Mouse (Mus musculus) lung, adult 18-20 months (tissue): ENCODE results near the gene 4930432M17Rik.

ENCODE experiments used
- DNase-seq, 2 experiments: peaks; one replicate each; pipeline ENCODE4 v3.0.0; 2022; ENCODE audit warnings: mixed read lengths in 2 of 2

4930432M17Rik gene

DNA sequence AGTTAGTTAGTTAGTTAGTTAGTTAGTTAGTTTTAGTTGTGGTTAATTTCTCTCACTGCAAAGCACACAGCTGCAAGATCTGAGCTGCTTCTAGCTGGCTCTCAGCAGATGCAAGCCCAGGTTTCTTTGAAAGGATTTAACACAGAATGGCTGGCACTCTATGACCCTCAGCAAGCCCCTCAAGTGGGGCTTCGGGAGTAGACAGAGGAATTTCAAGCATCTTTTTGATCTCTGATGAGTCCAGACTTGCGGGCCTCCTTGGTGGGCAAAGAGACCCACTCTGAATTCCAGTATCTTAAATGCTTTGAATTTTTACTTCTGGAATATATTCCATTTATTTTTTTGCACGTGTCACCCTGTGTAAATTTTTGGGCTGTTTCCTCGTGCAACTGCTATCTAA, 8.4 kb downstream of the 4930432M17Rik start:
- no peak for DNase-seq

DNA sequence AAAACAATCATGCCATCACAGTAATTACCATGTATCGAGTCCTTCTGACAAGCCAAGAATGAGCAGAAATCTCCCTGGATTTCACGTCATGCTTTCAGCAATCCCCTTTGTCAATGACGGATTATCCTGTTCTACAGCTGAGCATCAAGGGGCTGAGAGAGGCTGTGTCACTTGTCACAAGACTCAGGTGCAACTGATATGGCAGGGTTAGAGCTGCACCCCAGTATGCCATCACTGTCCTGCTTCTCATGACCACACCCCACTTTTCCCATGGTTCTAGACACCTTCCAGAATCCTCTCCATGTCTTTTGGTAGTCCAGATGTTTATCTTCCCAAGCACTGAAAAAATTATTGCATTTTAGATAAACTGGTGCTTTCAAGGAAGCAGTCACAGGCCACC, 8.9 kb downstream of the 4930432M17Rik start:
- no peak for DNase-seq

DNA sequence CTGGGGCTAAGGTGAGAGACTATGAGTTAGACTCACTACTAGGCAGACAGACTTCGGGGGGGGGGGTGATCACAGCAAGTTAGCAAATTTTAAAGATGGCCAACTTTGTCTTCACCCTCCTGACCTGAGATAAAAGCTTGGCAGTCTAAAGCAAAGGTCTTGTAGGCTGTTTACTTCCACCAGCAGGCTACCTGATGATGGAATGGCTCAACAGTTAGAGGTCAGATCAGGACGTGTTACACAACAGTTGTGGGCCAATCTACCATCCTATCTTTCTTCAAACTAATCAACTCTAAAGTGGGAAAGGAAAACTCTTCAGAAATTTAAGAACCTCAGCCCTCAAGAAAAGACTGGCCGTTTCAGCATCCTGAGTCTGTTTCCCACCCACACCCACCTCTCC, 9.6 kb downstream of the 4930432M17Rik start:
- DNase-seq = peak in 1 of 2 experiments; percentile 26

DNA sequence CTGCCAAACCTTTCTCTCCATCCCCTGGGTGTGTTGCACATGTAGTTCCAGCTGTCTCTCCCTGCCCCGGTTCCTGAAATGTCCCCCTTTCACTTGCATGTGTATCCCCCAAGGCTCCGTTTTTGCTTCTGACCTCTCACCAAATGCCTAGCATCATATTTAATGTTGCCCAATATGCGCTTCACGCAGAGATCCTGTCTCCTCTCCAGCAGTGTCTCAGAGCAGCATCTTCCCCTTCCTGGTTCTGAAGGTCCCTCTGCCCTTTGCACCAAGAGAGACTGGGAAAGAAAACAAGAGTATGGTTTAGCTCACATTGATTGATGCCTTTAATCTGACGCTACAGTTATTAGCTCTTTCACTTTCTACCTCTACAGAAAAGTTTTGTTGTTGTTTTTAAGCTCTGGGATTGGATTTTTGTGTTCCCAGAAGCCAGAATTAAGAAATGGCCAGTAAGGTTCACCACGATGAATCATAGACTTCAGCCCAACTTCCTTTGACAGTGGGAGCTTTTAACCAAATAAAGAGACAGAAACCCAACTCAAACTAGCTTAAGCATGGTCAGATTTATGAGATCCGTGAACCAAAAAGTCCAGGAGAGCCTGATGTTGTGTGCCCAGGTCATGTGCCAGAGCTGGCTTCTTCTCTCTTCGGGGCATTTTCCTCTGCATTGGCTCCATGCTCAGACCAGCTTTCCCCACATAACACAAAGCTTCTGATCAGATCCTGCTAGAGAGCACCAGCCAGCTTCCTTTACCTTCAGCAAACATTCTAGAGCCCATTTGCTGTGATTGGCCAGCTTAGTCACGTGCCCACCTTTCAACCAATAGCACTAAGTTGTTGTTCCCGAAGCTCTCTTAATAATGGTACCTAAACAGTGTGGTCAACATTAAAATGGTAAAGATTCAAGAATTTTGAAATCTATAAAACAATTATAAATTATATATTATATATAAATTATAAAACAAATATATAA, 12.2 kb downstream of the 4930432M17Rik start:
- DNase-seq = no peak

DNA sequence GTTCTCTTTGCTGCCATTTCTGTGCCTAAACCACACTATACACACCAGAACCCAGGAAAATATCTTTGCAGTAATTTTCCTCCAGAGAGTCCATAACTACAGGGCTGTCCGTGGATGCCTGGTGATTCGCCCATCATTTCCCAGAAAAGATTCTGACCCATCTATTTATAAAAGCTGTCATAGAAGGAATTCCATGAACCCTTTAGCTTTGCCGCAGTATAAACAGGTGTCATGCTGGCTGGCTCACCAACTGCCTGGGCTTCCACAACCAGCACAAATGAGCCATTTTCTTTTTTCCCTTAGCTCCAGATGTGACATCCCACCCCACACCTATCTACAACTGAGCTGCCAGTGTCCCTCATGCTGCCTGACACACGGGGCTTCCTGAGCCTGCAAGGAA, 14.0 kb downstream of the 4930432M17Rik start:
- no peak for DNase-seq

DNA sequence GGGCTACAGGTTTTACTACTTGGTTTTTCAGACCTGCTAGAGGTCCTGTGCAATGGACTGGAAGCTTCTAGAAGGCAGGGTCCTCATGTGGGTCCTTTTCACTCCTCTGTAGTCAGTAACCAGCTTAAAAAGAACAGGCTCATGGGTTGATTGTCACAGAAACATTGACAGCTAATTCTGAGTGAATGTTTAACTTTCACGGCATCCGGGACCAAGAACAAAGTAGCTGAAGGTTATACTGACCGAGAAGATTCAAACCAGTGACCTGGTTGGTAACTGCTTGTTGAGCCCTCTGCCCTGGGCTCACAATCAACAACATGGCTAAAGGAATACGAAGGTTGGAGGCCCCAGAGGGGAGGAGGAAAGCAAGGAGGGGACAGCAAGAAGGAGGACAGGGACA, 14.4 kb downstream of the 4930432M17Rik start:
- DNase-seq = no peak

DNA sequence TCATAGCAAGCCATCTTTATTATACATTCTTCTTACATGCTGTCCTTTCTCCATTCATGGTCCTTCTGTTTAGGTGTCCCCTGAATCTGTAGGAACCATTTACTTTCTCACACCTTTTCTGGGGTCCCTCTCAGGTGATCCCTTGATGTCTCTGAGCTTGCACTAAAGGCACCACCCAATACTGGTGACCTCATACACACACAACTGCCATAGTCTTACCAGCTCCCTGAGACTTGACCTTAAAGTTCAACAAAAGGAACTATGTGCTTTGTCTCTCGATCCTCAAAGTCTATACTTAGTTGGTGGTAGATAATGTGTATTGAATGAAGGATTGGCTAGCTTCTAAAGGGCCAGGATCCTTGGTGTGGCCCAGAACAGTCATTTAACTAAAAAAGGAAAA, 15.4 kb downstream of the 4930432M17Rik start:
- DNase-seq = no peak

DNA sequence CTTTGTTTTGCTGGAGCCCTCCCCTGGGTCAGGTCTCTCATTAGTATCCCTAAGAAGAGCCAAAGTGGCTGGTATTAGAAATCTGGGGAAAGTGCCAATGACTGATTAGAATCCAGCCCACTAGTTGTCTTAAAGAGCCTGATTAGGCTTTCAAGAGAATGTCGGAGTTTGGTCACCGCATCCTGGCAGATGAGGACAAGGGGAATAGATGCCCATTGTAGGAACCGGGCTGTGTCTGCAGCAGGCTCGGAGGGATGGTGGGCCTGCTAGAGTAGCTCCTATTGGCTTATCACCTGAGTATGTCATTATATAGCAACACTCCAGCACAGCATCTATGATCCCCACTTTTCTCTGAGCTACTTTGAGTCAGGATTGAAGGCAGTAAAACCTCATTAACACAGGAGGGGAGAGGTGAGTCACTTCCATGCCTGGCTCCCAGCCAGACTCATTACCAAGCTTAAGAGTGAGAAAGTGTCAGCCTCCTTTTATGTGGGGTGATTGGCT, 15.9 kb downstream of the 4930432M17Rik start:
- no peak for DNase-seq

DNA sequence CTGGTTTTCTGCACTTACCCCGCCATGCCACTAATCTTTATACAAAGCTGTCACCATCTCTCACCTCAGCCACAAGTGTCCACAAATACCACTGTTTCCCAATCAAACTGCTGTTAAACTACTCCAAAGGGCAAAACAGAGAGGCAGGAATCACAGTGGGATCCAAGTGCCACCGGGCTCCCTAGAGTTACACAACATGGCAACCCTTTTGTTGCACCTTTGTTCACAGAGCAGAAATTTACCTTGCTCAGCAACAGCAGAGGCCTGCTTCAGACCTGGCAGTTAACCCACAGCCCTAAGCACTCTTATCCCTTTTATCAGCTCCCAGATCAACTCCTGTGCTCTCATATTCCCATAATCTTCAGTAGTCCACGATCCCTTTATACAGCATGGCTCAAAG, 17.2 kb downstream of the 4930432M17Rik start:
- peak; percentile 14 to 28 for DNase-seq

DNA sequence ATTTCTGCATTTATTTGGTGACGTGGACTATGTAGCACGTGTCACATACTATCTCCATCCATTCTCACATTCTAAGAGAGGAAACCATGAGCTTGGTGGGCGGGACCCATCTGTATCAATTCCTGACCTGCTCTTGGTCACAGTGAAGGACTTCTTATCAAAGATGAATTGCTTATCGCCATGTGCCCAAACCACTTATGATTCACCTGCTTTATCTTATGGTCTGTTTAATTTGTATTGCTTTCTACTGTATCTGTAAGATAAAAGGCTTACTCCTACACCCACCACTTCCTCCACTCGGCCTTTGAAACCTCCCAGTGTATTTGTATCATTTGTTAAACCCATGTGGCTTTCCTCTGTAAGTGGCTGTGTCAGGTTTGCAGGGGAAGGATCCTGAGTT, 18.5 kb downstream of the 4930432M17Rik start:
- no peak for DNase-seq

DNA sequence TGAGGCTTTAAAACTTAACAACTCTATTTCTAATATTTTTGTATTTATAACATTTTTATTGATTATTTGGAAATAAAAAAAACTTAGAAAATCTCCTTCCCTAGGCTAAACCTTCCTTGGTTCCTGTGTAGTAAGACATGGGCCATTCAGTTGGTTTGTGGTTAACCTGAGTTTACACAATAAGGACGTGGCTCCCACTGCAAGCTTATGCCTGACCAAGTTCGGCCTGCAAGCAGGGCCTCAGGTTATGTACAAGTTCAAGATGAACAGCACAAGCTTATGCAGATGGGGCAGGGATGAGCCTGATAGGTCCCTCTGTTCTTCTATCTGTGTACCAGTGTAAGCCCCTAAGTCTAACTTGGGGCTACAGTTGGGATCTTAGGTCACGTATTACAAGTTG, 19.1 kb downstream of the 4930432M17Rik start:
- DNase-seq = no peak

DNA sequence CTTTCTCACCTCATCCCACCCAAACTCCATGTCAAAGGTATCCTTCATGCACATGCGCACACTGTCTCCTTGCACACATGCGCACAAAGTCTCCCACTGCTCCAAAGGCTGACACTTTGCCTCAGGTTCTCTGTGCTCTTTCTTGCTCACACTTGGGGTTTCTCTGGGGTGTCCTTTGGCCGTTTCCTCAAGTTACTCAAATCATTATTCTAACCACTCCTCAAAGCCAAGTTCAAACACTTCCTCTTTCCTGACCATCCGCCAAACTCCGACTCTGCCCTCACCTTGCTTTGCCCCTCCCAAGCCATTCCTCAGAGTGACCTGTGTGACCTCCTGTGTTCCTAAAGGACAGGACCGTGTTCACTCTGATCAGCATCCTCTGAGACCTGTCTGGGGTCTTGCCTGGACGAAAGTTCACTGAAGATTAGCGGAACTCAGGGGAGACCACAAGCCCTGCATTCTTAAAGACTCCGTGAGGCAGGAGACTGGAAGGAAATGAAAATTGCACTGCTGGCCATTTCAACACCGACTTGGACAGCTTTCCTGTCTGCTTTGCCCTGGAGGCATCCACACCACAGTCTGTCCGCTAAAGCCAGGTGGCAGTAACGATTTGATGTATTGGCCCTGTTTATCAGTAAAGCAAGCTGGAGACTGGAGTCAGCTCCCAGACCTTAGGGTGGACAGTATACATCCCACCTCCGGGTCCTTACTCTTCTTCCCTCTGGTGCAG, 22.6 kb downstream of the 4930432M17Rik start:
- DNase-seq = no peak

DNA sequence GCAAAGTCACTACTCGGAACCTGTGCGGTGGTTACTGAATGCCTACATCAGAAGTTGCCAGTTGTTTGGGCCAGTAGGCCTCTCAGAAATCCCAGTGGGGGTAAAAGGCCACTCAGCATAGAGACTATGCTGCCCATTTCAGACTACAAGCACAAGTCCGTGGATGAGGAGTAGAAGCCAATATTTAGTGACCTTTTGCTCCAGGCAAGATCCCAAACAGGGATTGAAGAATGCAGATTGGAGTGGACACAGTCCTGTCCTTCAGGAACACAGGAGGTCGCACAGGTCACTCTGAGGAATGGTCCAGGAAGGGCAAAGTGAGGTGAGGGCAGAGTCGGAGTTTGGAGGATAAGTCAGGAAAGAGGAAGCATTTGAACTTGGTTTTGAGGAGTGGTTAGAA, 23.2 kb downstream of the 4930432M17Rik start:
- no peak for DNase-seq

DNA sequence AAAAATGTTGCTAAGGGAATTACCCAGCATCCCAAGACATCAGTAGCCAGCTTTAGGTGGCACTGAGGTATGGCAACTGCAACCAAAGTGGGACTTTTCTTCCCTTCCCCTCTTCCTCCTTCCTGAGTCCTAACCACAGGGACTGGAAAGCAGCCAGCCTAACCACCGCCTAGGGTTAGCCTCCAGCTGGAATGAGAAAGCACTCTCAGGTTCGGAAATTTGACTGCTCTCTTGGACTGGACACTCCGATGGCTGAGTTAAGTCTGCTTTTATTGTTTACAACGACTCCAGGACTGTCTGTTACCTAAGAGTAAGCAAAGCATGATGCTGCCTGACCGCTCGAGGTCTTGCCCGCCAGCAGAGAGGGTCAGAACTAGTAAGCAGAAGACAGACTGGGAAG, 26.6 kb downstream of the 4930432M17Rik start:
- DNase-seq = peak; percentile 69 to 75

DNA sequence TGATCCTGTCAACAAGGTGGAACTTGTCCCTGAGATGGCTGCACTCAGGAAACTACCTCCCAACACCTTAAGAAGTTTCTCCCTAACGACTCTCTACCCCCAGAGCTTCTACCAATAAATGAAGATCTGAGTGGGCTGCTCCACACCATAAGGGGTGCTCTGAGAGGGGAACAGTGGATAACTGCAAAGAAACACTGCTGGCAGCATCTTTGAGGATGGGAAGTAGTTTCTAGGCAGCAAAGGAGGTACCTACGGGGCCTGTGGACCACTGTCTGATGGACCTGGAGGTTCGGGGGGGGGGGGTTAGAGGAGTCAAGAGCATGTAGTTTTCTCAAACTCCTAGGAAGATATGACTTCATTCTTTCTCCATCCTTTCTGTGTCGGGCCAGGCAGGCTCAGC, 28.8 kb downstream of the 4930432M17Rik start:
- no peak for DNase-seq

DNA sequence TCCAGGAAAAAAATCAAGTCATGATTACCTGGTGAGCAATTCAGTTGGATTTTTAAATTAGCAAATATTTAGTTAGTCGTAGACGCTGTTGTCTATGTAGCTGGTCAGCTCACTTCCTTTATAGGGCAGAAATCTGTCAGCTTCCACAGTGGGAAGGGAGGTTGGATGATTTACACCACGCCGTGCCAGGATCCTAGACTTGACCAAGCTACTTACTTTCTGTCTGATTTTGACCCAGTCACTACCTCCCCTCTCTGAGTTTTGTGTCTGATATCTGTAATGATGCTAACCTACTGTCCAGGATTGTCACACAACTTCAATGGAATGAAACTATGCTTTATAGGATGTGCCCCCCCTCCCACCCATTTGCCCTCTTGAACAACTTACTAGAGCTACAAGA, 29.3 kb downstream of the 4930432M17Rik start:
- DNase-seq = no peak

DNA sequence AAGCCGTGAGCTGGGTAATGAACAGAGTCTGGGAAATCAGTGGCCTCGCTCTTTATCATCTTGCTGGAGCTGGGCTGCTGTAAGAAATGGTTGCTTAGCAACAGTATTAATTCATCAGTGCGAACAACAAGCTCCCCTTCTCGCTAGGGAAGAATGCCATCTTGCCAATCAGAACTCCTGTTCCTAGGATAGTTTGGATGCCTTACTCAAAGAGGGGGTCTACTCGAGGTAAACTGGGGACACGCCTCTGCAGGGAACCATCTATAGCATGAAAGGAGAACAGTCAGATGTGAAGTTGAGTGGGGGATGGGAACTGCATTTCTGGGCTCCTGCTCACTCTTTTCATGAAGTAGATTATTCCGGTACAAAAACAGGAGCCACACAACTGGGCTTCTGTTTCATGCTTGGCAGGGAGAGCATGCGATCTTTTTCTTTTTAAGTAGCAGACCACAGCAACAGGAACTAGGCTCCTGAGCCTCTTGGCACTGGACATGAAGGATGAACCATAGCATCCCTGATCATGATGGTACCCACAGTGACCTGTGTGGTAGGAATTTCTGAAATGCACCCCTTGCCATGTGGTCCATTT, 29.9 kb downstream of the 4930432M17Rik start:
- no peak for DNase-seq

DNA sequence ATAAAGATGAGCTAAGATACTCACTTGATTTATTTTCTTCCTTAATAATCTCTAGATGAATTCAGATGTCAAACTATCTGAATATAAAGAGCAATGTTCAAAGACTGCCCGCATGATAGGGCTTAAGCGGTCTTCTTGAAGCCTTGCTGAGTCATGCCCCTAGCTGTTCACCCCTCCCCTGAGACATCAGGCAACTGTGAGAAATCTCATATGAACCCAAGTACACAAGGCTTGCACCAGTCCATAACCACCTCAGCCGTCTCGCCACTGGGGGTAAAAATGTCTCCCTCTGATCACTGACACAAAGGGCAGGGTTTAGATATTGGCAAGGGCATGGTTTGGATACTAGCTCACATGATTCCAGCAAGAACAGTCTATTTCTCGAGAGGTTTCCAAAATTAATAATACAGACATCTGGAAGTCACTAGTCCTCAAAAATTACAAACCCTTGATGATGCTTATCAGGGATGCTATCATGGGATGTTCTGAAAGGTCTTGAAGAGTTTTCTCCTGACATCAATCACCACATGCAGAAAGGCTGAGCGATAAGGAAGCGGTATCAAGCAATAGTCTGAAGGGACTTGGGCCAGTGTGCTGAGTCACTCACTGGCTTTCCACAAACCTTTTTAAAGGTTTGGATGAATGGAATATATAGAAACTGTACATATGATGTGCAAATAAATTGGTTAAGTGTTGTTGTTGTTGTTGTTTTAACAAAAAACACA, 32.8 kb downstream of the 4930432M17Rik start:
- no peak for DNase-seq

DNA sequence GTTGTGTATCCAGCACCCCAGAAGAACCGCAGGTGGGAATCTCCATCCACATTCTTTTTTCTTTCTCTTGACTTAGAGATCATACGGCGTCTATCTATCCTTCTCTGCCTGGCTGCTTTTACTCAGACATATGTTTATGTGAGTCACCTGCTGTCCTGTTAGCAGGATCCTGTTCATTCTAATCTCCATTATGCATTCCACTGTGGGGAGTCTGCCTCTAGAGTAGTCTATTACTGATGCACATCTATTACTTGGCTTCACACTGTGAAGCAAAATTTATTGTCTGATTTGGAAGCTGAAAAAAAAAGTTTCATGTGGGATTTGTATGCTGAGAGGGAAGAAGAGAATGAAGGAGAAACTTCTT, 33.3 kb downstream of the 4930432M17Rik start:
- DNase-seq = no peak

DNA sequence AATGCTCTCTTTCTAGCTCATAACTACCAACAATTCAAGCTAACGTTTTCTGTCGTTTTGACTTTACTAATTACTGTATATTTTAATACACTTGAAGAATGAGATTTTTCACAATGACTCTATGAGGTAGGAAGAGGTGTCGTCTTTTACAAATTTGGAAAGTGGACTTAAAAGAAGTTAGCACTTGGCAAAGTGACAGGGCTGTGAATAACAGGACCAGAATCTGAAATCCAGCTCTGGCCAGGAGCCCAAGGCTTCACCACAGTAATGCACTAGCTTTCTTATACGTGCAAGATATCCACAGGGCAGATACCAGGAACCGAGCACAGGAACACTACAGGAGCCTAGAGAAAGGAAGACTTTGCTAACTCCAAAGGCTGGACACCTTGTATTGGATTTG, 35.5 kb downstream of the 4930432M17Rik start:
- no peak for DNase-seq

DNA sequence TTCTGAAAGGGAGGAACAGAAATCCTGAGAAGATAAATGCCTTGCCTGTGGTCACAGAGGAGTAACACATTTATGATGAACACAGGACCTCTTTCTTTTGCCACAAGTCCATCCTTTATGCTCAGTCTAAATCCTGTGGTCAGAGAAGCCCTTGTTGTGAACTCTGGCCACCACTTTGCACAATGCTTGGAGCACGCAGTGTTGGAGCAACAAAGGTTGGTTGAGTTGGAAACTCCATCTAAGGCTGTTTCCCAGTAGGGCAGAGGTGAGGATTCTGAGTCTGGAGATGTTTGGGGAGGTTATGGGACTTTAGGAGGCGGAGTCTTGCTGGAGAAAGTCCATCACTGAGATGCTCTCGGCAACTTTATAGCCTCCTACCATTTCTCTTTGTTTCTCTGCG, 36.5 kb downstream of the 4930432M17Rik start:
- DNase-seq = no peak

DNA sequence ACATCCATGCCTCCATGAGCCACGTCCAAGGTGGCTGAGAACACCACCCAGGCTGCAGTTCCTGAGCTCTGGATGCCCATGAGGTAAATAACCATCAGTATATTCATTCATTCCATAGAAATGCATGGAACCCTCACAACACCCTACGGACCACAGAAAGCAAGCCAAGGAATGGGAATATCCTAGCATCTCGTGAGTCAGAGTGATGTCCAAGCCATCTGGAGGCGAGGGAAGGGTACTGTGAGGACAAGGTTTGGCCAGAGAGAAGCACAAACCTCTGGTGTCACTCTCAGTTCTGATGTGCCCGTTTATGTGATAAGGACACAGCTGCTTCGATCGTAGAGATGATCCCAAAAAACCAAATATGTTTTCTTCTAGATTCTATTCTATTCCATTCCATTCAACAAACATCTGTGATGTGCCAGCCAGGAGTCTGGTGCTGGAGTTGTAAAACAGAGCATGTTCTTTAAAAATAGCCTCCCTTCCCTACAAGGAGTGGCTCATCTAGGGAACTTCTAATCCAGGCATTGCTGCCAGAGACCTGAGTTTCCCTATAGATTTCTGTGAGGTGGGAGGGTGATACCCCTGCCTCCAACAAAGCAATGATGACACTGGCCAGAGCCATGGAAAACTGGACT, 40.5 kb downstream of the 4930432M17Rik start:
- no peak for DNase-seq
